Mouse (Mus musculus): ENCODE measurements around the gene Wdr34.
"Not testable (repeated sequence)": the region's sequence is repeated elsewhere in the genome, so short reads cannot be mapped to it uniquely, and the experiment has no call there.

Gene Wdr34

GRCm38 (mm10) chr2:30066046-30066901 lies 17.6 kb upstream of the Wdr34 start:
- peak; percentile 98 for DNase-seq (ENCODE audit: low spot score)

DNA sequence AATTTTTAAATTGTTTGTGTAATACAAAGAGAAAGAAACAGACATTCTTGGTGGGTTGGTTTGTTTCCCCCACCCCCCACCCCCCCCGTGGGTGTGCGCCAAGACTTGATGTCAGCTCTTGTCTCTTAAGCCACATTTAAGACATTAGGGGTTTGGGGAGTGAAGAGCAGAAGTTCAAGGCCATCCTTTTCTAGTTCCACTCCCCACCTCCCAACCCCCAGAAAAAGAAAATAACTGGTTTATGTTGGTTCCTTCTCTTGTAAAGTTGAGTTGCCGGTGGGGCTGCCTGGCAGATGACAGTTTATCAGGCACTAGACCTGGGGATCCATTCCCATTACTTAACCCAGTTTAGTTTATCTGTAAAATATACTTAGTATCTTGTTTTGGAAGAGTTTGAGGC lies 15.6 kb upstream of the Wdr34 start:
- no peak for DNase-seq (ENCODE audit: low spot score)

GRCm38 (mm10) chr2:30063791-30064190 lies 15.1 kb upstream of the Wdr34 start:
- DNase-seq (ENCODE audit: low spot score), result no peak

- DNase-seq (ENCODE audit: low spot score), result no peak
Measured at GRCm38 (mm10) chr2:30063235-30063634, 14.6 kb upstream of the Wdr34 start.

DNA sequence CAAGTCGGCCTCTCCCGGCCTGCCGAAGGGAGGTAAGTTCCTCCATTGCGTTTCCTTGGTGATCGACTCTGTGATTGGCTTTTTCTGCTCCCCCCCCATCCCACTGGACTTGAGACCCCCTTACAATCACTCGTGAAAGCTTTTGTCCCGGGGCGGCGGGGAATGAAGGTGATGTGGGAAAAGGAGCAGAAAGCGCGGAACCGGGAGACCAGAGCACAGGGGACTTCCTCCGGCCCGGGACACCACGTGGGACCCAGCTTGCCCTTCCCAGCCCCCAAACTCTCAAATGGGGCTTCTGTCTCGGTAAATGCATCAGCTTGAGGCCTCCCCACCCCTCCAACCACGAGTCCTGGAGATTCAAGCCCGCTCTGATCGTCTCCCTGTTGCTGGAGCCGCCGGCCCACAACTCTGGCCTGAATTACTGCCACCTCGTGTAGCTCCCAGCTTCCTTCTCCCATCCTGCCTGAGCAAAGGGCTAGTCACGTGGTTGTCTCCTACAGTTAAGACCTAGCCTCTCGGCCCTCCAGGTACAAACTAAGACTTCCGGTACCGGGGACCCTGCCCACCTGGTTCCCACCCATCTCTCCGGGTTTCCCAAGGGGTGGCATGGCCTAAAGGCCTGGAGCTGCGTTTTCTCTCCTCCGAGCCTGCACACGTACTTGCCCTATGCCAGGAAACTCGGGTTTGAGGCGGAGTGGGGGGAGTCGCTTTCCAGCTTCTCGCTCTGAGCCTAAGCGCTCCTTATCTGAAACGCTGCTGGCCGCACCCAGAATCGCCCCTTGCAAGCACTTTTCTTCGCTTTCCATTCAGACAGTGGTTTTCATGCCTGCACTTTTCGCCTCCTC lies 13.8 kb upstream of the Wdr34 start:
- peak; percentile 56 for DNase-seq (ENCODE audit: low spot score)

DNA sequence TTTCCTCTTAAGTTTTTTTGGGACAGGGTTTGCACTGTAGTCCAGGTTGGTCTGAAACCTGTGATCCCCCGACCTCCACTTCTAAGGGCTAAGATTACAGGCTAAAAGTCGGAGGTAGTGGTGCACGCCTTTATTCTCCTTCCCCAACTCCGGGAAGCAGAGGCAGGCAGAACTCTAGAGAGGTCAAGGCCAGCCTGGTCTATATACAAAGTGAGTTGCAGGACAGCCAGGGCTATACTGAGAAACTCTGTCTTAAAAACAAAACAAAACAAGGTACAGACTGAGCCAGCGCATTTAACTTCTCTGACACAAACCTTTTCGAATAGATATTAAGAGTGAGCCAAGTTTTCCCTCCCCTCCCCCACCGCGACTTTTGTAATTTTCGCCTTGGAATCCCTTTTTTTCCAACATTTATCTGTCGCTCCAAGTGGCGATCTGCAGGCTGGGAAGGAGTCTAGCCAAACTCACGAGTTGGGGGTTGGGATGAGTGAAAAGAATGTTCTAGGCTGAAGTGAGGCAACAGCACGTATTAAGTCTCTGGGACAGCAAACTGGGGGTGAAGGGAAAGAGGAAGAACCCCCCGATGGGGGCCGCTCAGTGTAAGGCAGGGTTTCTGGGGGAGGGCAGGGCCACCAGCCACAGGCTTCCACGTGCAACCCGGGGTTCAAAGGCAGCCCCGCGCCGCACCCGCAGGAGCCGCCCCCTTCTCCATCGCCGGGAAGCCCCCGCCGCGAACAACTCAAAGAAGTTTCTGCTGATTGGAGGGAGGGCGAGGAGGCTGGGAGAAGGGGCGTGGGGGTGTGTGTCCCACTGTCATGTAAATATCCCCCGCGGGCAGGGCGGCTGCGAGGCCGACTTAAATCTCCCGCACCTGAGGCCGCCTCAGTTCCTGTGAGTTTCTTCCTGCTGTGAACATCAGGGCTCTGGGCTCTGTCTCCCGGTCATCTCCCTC lies 12.8 kb upstream of the Wdr34 start:
- DNase-seq (ENCODE audit: low spot score), result no peak

DNA sequence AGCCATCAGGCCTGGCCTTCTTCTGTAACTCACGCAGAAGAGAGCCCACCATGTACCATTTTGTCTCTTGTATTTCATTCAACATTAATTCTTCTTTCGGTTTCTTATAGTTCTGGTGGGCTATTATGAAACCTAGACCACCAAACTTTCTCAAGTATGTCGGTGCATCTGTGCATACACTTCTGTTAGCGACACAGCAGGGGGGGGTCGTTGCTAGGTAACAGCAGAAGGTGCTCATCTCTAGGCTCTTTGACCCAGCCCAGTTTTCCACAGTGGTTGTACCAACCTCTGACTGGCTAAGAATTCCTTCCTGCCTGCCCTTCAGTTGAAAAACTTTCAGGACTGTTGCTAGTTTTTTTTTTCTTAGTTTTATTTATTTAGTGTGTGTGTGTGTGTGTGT lies 9.7 kb upstream of the Wdr34 start:
- no peak for DNase-seq (ENCODE audit: low spot score)

DNA sequence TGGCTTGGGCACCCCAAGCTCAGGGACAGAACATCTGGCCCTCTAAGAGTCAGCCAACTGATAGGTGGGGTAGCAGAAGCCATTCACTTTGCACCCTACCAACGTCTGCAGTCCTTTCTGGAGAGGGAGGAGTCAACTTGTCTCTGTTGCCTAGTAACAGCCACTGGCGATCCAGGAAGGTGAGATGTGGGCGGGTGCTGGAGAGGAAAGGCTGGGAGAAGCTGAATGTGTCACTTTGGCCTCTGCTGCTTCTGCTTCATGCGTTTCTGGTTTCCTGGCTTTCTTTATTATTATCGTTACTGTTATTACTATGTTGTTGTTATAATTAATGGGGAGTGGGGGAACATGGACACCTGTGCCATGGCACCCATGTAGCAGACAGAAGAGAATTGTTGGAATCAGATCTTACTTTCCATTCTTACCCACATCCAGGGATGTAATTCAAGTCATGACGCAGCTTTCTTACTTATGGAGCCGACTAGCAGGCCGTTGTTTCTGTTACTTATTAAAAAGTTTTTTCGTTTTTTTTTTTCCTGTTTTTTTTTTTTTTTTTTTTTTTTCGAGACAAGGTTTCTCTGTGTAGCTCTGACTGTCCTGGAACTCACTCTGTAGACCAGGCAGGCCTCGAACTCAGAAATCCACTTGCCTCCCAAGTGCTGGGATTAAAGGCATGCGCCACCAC lies 8.7 kb upstream of the Wdr34 start, which contains the start of gene Set:
Gene Set, plus strand, starts transcription at position 156 of the 682 bp plus-strand sequence.
- DNase-seq (ENCODE audit: low spot score), result peak; percentile 68

GRCm38 (mm10) chr2:30056736-30057135 lies 8.1 kb upstream of the Wdr34 start:
- DNase-seq (ENCODE audit: low spot score), result no peak

- not testable (repeated sequence) for DNase-seq (ENCODE audit: low spot score)
Measured at GRCm38 (mm10) chr2:30055310-30055709, 6.6 kb upstream of the Wdr34 start.

GRCm38 (mm10) chr2:30051992-30052761 lies 3.5 kb upstream of the Wdr34 start:
- DNase-seq (ENCODE audit: low spot score), result no peak

DNA sequence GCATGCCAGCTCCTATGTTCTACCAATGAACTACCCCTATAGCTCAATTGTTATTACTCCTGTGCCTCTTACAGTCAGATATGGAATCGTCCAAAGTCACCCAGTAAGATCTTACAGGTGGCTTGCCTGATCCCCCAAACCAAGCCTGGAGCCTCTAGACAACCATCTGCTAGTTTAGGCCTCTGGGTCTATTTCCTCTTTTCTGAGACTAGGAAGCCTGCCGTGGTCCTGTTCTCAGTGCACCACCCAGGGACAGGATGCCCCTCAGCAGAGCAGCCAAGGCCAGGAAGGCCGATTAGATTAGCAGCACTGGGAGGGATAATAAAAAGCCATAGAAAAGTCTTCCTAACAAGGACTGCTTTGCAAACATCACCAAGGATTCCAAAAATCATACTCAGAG lies 1.1 kb upstream of the Wdr34 start:
- peak; percentile 59 for DNase-seq (ENCODE audit: low spot score)

DNA sequence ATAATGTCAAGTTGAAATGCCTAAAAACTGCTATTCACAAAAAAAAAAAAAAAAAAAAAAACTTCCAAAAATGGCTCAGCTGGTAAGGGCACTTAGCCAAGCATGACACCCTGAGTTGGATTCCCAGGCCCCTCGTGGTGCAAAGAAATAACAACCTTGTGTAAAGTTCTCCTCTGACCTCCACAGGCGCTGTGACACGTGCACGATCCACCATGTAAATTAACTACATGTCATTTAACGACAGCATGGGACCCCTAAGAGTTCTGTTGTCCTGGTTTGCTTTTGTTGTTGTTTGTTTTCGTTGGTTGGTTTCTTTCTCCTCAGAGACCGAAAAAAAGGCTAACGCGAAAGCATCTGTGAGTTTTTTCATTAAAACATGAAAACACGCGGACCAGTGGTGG lies 580 bp downstream of the Wdr34 start:
- no peak for DNase-seq (ENCODE audit: low spot score)

DNA sequence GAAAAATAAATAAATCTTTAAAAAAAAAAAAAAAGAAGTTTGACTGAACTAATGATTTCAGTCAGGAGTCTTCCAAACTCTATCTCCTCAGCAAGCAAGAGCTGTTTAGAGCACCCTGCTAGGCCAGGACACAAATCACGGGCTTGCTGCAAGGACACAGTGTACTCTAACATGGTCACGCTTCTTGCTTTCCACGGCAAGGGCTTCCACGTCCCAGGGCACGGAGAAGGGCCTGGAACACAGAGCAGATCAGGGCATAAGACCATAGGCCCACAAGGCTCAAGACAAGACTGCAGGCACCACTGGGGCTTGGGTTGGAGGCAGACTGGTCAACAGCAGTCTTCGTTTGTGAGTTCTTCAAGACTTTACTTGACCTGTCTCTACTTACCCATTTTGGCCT lies 1.6 kb downstream of the Wdr34 start:
- DNase-seq (ENCODE audit: low spot score), result no peak

DNA sequence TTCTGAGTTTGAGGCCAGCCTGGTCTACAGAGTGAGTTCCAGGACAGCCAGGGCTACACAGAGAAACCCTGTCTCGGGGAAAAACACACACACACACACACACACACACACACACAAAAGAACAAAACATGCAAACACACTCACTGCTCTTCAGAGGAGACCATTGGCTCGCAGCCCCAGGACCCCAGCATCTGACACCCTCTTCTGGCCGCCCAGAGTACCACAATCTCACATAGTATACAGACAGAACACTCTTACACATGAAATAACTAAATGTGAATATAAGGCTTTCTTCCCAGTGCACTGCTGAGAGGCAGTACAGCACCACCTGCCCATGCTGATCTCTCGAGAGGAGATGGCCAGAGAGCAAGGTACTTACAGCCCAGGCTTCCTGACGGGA lies 4.1 kb downstream of the Wdr34 start:
- no peak for DNase-seq (ENCODE audit: low spot score)

- peak; percentile 40 for DNase-seq (ENCODE audit: low spot score)
Measured at GRCm38 (mm10) chr2:30042445-30042844, 6.2 kb downstream of the Wdr34 start.

DNA sequence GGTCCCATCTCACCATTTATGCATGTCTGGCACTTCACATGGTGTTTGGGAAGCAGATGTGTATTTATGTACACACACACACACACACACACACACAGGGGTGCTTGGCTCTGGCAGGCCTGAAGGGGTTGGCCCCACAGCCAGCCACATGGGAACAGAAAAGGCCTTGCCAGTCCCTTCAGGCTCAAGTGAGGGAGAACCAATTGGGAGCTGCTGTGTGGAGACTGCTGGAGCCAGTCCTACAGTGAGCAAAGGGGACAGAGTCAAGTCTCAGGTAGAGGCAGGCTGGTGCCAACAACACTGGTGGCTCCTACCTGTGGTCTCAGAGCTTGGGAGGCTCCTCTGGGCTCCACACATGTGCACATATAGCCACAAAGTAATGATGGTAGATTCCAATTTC lies 9.0 kb downstream of the Wdr34 start:
- no peak for DNase-seq (ENCODE audit: low spot score)

DNA sequence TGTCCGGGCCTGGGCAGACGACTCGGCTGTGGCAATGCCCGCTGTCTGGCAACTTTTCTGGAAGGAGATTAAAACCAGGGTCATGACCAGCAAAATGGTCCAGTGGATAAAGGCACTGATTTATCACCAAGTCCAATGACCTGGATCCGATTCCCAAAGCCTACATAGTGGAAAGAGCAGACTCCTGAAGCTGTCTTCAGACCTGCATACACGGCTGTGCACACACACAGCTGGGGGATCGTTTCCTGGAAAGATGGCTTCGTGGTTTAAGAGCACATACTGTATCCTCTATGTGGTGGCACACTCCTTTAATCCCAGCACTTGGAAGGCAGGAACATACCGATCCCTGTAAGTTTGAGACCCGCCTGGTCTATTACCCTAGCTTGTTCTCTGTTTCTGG lies 10.3 kb downstream of the Wdr34 start:
- DNase-seq (ENCODE audit: low spot score), result no peak

DNA sequence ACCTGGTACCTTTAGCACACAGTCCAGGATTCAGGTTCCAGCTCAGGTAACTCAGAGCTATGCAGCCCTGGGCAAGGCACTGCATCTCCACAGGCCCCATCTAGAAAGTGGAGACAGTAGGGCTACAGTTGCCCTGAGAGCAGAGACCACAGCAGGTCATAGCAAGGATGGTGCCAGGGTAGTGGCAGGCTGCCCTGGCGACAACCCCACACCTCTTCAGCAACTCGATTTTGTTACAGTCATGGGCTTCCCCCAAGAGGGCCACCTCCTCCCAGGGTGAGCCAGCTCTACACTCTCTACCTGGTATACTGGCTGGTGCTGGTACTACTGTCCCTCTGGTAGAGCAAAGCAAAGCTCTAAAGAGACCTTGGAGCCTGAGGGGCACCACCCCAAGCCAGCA lies 10.9 kb downstream of the Wdr34 start:
- no peak for DNase-seq (ENCODE audit: low spot score)

- no peak for DNase-seq (ENCODE audit: low spot score)
Measured at GRCm38 (mm10) chr2:30032957-30033356, 15.7 kb downstream of the Wdr34 start.
